Mouse (Mus musculus) small intestine, adult 2 months (tissue): Measurements from ENCODE around the gene Tmed10. TPM values are rescaled to one million over a fixed set of nuclear protein-coding genes. Genes with fewer than 3 reads are reported as not detected.
A peak's percentile ranks its signal among the peaks of the same experiment; 100 is the strongest.

Source experiments
- H3K27ac ChIP-seq: fragments of 200-500 bp; 2 replicates; pipeline ENCODE4 v1.5.1; 2012; ENCODE audit warnings: low read depth, low read length, control low read depth, inconsistent platforms; ENCODE audit not compliant: insufficient read depth
- H3K27me3 ChIP-seq: fragments of 200-500 bp; 2 replicates; pipeline ENCODE4 v1.6.1; 2012; ENCODE audit warnings: mild to moderate bottlenecking, moderate library complexity, low read length, inconsistent platforms; ENCODE audit not compliant: control insufficient read depth, insufficient read depth
- H3K36me3 ChIP-seq: fragments of 200-500 bp; 2 replicates; pipeline ENCODE4 v1.6.1; 2012; ENCODE audit warnings: mild to moderate bottlenecking, low read length, control low read depth, inconsistent platforms; ENCODE audit not compliant: control insufficient read depth, insufficient read depth
- H3K4me1 ChIP-seq: fragments of 200-500 bp; 2 replicates; pipeline ENCODE4 v1.6.1; 2012; ENCODE audit warnings: low read length, inconsistent platforms, mixed read lengths; ENCODE audit not compliant: control insufficient read depth, insufficient read depth, insufficient read length
- H3K4me3 ChIP-seq: fragments of 200-500 bp; 2 replicates; pipeline ENCODE4 v1.5.1; 2012; ENCODE audit warnings: low read depth, mild to moderate bottlenecking, control low read depth, inconsistent platforms, low read length, moderate library complexity
- CTCF ChIP-seq: fragments of 200-500 bp; IDR thresholded peaks from 2 replicates; pipeline ENCODE4 v1.5.1; 2012; ENCODE audit warnings: low read depth, mild to moderate bottlenecking, control low read depth, inconsistent platforms, low read length, moderate library complexity, mixed read lengths; ENCODE audit not compliant: insufficient replicate concordance, insufficient read length; ENCODE audit errors: extremely low read depth
- POLR2A ChIP-seq: fragments of 200-500 bp; IDR thresholded peaks from 2 replicates; pipeline ENCODE4 v1.6.1; 2012; ENCODE audit warnings: low read depth, mild to moderate bottlenecking, control low read depth, inconsistent platforms, low read length, moderate library complexity
- WGBS: fragments of 180-500 bp; shearing (Covaris S2); methylation state at CpG from one replicate; pipeline ENCODE4 v1.1.7; 2018; 5-methylcytosine and 5-hydroxymethylcytosine counted together
- polyA plus RNA-seq: library from polyadenylated mRNA; depleted of rRNA; stranded (reverse); fragments of >200 nt; gene quantifications from 2 replicates; pipeline ENCODE4 v1.2.3, GENCODE M21; 2012

Tmed10 gene
- polyA plus RNA-seq, 1 experiment, result 226 TPM

DNA sequence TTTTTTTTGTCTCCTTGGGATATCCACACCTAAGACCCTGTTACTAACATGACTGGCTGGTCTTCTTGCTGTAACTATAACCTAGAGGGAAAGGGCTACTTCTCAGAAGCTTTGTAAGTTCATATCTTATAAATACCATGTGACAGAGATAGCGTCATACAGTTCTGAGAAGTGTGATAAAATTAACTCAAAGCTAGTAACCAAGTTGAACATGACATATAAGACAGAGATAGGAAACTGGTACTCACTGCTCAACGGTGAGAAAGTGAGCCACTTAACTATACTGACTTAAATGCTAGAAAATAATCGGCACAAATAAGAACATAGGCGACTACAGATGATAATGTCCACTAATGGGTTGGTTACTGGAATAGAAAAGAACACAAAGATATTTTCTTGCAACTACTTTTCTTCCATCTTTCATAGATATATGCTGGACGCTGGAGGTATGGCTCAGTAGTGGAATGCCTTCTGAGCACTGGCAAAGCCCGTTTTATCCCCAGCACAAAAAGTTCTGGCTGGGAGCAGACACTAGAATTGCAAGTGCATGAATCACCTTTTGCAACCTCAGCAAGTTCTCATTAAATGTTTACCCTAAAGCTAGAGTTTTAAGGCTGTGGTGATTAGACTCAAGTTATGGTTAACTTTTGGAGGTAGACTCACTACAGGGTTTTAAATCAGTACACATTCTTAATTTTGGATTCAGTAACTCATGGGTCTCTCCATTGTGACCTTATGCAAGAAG is 36.9 kb downstream of the Tmed10 start:
- Histone ChIP-seq H3K27ac (no peak overlapping the region), H3K27me3 (no peaks in the 10 kb centered on the region), H3K4me1 (peaks cover 6% of the 10 kb centered on the region; the same call in 1 of the 2 replicates), H3K4me3 (no peak overlapping the region), H3K36me3 (peaks cover 21% of the 10 kb centered on the region)
- 66% methylated on average over 6 of the region's 6 CpGs for WGBS
- no peak for TF ChIP-seq POLR2A
- no peak for TF ChIP-seq CTCF

DNA sequence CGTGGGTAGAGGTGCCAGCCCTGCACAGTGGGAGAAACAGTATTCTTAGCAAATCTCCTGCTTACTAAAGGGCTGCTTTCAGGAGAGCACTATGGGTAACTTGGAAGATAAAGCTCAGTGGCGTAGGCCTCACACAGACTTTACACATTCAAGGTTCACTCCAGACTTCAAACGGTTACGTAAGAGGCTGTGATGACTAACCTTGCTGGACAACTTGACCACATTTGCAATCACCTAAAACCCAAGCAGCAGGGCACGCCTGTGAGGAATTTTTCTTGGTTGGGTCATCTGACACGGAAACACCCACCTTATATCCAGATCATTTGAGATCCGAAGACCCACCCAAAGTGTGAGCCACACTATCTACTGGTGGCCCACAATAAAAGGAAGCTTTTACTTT is 44.5 kb downstream of the Tmed10 start:
- H3K27ac ChIP-seq, result no peak overlapping the region
- H3K4me1 ChIP-seq, result no peaks in the 10 kb centered on the region
- peaks cover 55% of the 10 kb centered on the region for H3K36me3 ChIP-seq
- TF ChIP-seq POLR2A (no peak), CTCF (no peak)
- no peak overlapping the region for H3K4me3 ChIP-seq
- 74% methylated on average over 7 of the region's 7 CpGs for WGBS
- no peaks in the 10 kb centered on the region for H3K27me3 ChIP-seq

DNA sequence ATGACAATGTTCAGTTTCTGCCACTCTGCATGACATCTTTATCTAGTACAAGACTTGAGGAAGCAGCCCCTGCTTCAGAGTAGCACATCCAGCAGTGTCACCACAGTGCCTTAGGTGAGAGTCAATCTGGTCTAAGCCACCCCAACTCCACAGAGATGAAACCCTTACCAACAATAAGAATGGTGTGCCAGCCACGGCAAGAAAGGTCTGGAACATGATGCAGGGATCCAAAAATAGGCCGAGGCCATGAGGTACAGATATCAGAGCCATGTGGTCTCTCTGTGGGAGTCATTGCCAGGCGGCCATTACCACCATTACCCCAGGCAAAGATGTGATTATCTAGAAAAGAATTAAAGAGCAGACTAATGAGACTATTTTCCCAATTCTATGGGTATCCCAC is 66.0 kb downstream of the Tmed10 start:
- WGBS, result 87% methylated on average over 3 of the region's 3 CpGs
- H3K36me3 ChIP-seq, result peaks cover 67% of the 10 kb centered on the region
- no peak for TF ChIP-seq POLR2A
- no peak for TF ChIP-seq CTCF

DNA sequence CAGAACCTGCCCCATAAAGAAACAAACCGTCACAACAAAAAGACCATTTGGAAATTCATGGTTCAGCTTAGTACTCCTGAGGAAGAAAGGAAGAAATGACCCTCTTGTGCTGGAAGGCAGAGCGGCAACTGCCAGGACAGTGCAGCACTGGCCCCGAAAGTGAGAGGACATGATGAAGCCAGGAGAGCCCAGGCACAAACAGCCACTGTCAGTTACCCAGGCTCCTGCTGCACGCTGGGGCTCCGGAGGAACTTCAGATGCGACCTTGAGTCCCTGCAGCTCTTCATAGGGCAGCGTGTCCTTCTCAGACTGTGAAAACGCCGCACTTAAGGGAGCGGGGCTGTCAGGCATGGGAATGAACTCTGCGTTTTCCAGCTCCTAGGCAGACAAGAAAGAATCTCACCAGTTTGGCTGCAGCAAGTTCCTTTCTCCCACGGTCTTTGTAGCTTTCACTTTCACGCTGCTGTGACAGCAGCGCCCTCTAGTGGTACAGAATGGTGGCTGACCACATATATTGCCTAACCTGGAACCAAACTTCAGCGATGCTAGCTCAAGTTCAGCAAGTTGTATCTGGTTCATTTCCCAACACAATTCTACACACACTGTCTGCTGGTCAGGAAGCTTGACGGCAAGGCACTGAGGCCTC is 69.3 kb downstream of the Tmed10 start:
- TF ChIP-seq CTCF, result peak; percentile 93; the same call in 1 of the 2 replicates
- no peak for TF ChIP-seq POLR2A
- H3K27ac ChIP-seq, result peak overlapping the region; percentile 70
- WGBS, result 39% methylated on average over 16 of the region's 16 CpGs
- no peaks in the 10 kb centered on the region for H3K27me3 ChIP-seq
- H3K36me3 ChIP-seq, result peaks cover 65% of the 10 kb centered on the region
- H3K4me1 ChIP-seq, result peaks cover 6% of the 10 kb centered on the region; the same call in 1 of the 2 replicates
- peak overlapping the region; percentile 39 for H3K4me3 ChIP-seq

More for the DNA sequence above, 66.0 kb downstream of the Tmed10 start:
- no peak overlapping the region for H3K4me3 ChIP-seq
- H3K4me1 ChIP-seq, result peaks cover 4% of the 10 kb centered on the region; the same call in 1 of the 2 replicates
- no peak overlapping the region for H3K27ac ChIP-seq
- H3K27me3 ChIP-seq, result no peaks in the 10 kb centered on the region

DNA sequence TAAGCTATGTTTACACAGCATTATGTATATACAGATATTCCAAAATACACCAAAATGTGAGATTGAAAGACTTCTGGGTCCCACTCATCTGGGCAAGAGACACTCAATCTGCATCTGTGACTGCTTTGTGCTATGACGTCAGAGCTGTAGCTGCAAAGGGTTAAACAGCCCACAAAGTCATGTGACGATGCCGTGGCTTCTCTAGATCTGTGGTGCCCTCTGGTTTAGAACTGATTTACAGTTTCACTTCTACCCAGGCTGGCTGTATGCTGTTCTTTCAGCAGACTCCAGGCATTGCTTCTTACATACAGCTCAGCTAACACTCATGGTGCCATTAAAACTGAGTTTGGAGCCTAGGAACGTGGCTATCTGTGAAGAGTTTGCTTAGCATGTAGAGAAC is 69.9 kb downstream of the Tmed10 start:
- Histone ChIP-seq H3K4me1 (peaks cover 6% of the 10 kb centered on the region; the same call in 1 of the 2 replicates), H3K27ac (peak overlapping the region; percentile 70; the same call in 1 of the 2 replicates), H3K4me3 (no peak overlapping the region), H3K27me3 (no peaks in the 10 kb centered on the region), H3K36me3 (peaks cover 62% of the 10 kb centered on the region)
- TF ChIP-seq CTCF (no peak), POLR2A (no peak)
- 59% methylated on average over 4 of the region's 4 CpGs for WGBS

DNA sequence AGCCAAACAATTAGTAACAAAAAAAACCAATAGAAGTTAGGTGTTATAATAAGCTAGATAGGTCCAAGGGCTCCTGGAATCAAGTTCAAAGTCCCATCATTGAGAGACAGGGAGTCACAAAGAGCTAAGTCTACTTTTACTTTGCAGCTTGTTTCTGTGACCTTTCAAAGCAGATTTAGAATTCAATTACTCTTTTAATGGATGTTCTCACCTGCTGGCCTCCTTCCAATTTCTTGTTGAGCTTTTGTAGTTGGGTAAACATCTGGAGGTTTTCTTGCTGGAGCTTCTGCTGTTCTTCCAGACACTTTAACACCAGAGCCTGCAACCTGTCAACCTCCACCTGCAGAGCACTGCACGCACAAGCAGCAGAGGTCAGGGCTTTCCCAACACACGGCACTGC is 71.4 kb downstream of the Tmed10 start:
- 61% methylated on average over 2 of the region's 2 CpGs for WGBS
- peaks cover 49% of the 10 kb centered on the region for H3K36me3 ChIP-seq
- no peak overlapping the region for H3K27ac ChIP-seq
- TF ChIP-seq POLR2A (no peak), CTCF (no peak)
- no peak overlapping the region for H3K4me3 ChIP-seq
- peaks cover 6% of the 10 kb centered on the region; the same call in 1 of the 2 replicates for H3K4me1 ChIP-seq
- H3K27me3 ChIP-seq, result no peaks in the 10 kb centered on the region

DNA sequence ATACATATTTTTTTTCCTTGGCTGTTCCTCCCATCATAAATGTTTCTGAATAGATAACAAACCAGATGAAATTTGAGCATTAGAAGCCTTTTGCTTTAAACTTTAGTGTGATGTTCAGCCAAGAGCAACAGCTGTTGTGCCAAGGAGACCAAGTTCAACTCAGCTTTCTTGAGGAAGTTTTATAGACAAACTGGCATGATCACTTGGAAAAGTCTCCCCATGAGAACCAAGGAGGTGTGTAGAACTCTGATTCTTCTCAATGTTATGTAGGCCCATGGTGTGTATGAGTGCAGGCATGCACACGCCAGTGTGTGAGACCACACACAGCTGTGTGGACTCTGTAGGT is 75.8 kb downstream of the Tmed10 start:
- 62% methylated on average over 1 of the region's 1 CpGs for WGBS
- no peak overlapping the region for H3K27ac ChIP-seq
- peaks cover 25% of the 10 kb centered on the region for H3K36me3 ChIP-seq

More for the DNA sequence above, 75.8 kb downstream of the Tmed10 start:
- TF ChIP-seq POLR2A, result no peak
- no peak for TF ChIP-seq CTCF
- Histone ChIP-seq H3K4me1 (peaks cover 2% of the 10 kb centered on the region; the same call in 1 of the 2 replicates), H3K4me3 (no peak overlapping the region), H3K27me3 (no peaks in the 10 kb centered on the region)
